Mouse (Mus musculus): Measurements from ENCODE around the gene Gtf2ird1.

The Gtf2ird1 gene

DNA sequence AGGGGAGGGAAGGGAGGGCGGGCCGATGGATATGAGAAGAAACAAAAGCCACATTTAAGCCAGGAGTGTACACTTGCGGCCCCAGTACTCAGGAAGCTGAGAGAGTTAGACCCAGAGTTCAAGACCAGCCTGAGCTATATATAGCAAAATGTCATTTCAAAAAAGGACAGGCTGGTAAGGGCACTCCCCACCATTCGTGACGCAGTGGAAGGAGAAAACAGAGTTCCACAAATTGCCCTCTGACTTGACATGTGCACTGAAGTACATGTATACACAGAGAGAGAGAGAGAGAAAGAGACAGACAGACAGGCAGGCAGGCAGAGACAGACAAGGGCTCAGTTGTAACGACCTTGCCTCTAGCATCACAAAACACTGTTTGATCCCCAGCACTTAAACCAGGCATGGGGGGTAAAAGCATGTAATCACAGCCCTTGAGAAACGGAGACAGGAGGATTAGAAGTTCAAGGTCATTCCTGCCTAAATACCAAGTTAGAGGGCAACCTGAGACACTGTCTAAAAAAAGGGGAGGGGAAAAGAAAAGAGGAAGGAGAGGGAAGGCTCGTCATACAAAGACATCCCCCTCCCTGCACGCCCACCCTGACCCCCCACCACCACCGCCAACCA lies 11.2 kb downstream of the Gtf2ird1 start:
- no peak for DNase-seq (ENCODE audit: extremely low read depth, low read depth, low spot score)

DNA sequence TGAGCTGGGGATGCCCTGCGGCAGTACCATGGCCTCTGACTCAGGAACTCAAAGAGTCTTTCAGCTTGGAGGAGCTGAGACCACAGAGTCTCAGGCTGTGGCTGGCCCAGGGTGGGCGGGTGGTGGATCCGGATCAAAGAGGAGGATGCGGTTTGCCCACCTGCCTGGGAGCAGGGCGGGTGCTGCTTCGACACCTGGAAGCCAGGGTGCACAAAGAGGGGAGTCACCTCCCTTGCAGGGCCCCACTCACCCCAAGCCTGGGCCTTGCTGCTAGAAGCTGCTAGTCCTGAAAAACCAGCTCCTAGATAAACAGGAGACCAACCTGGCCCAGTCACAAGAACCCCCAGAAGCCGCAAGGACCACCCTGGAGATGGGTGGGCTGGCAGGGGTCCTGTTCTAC lies 12.0 kb downstream of the Gtf2ird1 start:
- no peak for DNase-seq (ENCODE audit: extremely low read depth, low read depth, low spot score)

DNA sequence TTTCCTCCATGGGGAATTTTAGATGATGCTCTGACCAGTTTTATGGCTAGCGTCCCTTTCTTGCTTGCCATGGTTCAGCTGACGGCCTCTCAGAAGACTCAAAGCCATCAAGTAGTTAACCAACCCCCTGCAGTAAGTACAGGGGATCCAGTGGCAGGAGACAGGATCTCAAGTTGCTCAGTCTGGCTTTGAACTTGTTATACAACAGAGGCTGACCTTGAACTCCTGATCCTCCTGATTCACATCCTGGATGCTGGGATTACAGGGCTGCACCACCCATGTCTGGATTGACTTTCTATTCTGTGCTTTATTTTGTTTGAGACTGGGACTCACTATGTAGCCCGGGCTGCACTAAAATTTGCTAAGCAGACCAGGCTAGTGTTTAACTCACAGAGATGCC lies 14.4 kb downstream of the Gtf2ird1 start:
- DNase-seq (ENCODE audit: extremely low read depth, low read depth, low spot score), result no peak

DNA sequence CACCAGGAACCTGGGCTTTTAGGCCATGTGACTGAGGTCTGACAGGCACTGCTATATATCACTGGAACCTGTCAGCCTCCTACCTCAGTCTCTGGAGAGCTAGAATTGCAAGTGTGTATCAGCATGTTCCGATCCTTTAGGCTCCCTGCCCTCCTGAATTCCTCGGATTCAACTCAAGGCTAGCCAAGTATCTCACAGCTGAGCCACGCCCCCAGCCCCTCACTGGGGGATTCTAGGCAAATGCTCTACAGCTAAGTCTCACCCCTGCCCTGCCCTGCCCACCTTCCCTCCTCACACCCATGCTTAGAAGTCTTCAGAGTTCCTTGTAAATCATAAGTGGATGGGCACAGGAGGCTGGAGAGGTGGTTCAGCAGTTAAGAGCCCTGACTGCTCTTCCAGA lies 15.4 kb downstream of the Gtf2ird1 start:
- no peak for DNase-seq (ENCODE audit: extremely low read depth, low read depth, low spot score)

DNA sequence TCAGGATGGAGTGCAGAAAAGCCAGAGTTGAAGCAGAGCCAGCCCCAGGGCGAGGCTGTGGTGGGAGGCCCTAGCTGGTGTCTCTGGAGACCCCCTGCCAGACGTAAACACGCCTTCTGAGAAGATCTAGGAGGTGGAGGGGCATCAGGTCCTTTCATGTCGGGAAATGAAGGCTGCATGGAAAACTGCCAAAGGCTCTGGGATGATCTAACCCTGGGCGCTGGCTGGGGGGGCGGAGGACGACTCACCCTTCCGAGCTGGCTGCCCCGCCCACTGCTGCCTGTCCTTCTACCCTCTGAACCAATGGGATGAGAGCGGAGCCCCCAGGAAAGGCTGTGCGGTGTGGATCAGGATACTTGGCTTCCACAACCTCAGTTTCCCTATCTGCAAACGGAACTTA lies 16.4 kb downstream of the Gtf2ird1 start:
- no peak for DNase-seq (ENCODE audit: extremely low read depth, low read depth, low spot score)

DNA sequence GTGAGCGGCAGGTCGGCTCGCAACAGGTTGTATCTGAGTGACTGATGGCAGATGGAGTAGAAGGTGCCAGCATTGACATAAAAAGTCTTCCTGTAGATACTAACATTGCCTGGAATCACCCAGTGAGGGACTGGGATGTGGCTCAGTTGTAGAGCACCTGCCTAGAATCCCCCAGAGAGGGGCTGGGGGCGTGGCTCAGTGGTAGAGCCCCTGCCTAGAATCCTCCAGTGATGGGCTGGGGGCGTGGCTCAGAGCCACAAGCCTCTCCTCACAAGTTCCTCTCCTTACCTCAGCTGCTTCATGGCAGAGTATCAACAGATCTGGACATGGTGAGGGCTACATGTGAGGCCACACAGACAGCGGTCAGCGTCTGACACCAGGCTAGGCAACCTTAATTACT lies 17.0 kb downstream of the Gtf2ird1 start:
- DNase-seq (ENCODE audit: extremely low read depth, low read depth, low spot score), result no peak

DNA sequence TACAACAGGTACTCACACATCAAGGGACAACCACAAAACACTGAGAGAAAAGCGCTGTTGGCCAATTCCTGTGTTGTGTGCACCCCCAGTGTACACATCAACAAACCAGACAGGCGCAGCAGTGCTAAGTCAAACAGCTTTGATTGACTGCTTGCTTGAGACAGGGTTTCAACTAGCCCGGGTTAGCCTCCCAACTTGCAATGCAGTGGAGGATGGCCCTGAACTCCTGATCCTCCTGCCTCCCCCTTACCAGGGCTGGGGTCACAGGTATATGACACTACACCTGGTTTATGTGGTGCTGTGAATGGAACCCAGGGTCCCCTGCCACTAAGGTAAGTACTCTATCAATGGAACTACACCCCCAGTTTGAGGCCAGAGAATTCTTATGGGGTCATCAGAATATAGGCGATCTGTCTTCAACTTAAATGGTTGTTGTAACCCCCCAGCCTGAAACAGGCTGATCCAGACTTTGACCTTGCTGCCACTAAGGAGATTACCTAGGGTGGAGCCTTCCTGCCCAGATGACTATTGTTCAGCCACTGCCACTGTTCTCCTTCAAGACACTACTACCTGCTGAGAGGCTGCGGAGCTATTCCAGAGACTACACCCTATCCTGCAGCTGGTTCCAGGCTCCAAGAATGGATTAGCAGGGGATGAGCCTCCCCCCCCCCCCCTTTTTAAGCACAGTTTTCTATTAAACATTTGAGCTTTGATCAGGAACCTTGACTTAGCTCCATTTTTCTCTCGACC lies 17.7 kb downstream of the Gtf2ird1 start:
- no peak for DNase-seq (ENCODE audit: extremely low read depth, low read depth, low spot score)

DNA sequence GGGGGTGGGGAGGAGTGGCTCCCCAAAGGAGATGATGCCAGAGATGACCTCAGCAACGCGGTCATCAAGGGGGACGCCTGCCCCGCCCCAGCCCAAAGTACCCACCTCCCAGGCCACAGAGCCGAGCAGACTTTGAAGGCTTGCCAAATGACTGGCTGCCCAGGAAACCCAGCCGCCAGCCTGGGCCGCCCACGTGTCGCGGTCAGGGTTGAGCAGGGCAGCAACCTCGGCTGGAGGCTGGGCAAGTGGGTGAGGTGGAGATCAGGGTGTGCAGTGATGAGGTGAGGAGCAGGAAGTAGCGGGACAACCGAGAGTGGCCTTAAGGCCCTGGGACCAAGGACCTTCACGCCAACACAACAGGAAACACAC lies 19.1 kb downstream of the Gtf2ird1 start:
- DNase-seq (ENCODE audit: extremely low read depth, low read depth, low spot score), result no peak

DNA sequence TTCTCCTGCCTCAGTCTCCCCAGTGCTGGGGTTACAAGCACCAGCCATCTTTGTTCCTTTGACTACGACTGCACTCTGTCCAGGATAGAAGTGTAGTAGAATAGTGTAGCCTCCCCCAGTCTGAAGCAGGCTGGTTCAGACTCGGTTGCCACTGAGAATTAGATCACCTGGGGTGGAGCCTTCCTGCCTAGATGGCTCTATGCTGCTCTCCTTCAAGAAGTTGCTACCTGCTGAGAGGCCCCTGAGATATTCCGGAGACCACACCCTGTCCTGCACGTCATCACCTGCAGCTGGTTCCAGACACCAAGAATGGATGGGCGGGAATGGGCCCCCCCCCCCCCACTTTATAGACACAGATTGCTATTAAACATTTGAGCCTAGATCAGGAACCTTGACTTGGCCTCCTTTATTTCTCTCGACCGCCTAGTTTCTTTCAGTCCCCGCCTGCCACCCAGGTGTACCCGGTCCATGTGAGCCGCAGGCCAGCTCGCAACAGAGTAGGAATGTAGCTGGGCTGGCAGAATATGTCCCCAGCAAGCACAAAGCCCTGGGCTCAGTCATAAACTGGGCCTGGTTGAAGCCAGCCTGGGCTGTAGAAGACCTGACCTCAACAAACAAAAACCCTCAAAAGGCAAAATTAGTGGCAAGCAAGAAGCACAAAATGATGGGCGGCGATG lies 19.6 kb downstream of the Gtf2ird1 start:
- no peak for DNase-seq (ENCODE audit: extremely low read depth, low read depth, low spot score)

DNA sequence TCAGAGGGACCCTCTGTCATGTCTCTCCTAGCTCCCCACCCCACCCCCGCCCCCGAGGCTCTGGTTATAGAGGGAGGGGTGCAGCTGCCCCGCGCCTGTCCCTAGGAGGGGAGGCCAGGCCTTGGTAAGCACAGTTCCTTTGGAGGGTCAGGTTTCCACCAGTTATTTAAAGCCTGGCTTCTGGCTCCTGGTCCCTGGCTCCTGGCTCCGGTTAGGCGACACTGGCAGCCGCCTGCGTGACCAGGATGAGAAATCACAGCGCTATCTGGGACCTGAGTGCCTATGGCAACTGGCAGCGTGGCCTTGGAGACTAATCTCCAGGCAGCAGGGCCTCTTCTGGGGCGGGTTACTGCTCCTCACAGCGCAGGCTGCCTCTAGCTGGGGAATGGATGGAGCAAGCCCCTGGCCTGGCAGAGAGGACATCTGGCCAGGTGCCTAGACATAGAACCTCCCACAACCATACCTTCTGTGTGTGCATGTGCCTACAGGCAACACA lies 20.6 kb downstream of the Gtf2ird1 start:
- DNase-seq (ENCODE audit: extremely low read depth, low read depth, low spot score), result no peak

DNA sequence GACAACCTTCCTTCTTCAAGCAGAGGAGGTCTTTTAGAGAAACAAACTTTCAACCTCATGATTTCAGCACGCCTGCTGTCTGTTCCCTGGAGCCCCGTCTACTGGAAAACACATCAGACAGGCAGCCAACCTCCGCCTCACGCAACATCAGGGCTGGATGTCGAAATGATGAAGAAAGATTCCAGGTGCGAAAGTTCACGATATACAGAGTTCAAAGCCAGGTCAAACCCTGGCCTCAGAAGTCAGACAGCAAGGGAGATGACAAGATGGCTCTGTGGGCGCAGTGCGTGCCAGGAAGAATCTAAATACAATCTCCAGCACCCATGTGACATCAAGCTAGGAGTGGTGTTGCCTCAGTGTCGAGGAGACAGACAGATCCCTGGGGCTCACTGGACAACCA lies 23.4 kb downstream of the Gtf2ird1 start:
- DNase-seq (ENCODE audit: extremely low read depth, low read depth, low spot score), result peak; percentile 75

DNA sequence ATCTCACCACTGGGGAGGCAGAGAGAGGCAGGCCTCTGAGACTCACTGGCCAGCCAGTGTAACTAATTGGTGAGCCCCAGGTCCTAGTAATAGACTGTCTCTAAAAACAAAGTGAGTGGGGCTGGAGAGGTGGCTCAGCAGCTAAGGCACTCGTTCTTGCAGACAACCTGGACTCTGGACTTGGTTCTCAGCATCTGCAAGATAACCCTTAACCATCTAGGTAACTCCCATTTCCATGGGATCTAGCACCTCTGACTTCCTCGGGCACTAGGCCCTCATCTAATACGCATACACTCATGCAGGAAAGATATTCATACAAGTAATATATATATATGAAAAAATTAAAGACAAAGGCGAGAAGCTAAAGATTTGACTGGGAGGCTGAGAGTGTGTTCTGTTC lies 26.4 kb downstream of the Gtf2ird1 start:
- no peak for DNase-seq (ENCODE audit: extremely low read depth, low read depth, low spot score)

DNA sequence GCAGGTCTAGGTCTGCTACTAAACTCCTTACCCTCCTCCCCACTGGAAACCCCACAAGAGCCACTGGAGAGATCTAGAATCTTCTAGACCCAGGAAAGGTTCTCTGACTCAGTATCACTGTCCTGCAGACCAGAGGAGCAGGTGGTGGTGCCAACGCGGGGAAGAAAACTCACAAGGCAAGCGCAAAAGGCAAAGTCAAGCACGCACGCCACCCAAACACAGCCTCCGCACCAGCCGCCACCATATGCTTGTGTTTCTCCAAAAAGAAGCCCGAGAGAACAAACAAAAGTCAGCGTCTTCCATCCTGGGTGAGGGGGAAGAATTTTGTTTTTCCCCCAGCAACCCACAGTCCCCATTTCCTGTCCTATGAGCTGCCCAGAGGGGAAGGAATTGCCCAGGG lies 28.9 kb downstream of the Gtf2ird1 start:
- no peak for DNase-seq (ENCODE audit: extremely low read depth, low read depth, low spot score)

DNA sequence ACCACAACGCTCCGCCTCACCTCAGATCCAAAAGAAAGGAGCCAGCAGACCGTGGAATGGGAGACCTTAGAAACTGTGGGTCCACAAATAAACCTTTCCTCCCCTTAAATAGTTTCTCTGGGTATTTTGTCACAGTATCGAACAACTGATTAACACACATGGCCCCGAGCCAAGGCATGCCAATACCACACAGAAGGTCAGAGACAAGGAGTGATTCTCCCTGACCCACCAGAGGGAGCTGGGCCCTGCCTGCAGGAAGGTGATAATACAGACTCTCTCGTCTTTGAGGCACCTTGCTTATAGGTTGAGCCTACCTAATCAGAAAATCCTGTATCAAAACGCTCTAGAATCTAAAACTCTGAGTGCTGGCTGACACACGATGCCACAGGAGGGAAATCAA lies 30.9 kb downstream of the Gtf2ird1 start:
- no peak for DNase-seq (ENCODE audit: extremely low read depth, low read depth, low spot score)

DNA sequence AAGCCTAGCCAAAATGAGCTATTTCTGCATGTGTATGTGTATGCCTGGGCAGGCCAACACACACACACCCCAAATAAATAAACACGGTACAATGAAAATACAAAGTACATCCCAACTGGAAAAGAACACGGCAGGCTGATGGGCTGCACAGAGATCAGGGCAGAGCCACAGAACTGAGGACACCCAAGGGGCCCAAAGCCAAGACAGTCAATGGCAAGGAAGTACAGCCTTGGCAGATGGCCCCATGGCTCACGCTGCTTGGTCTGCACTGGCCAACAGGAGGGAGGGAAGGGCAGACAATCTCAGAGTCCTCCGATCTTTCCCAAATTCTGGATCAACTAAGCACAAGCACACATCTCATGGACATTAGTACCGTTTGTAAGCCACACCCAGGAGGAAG lies 32.6 kb downstream of the Gtf2ird1 start:
- no peak for DNase-seq (ENCODE audit: extremely low read depth, low read depth, low spot score)

DNA sequence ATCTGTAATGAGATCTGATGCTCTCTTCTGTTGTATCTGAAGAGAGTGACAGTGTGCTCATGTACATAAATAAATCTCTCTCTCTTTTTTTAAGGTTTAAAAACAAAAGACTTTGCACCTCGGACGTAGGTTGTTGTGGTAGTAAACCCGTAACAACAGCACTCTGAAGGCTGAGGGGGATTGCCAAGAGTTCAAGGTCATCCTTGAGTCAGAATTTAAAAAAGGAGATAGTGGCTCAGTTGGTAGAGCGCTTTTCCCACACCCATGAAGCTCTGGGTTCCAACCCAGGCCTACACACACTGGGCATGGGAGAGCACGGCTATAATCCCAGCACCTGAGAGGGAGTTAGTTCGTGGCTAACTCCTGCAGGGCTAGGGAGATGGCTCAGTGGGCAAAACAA lies 33.1 kb downstream of the Gtf2ird1 start:
- no peak for DNase-seq (ENCODE audit: extremely low read depth, low read depth, low spot score)

DNA sequence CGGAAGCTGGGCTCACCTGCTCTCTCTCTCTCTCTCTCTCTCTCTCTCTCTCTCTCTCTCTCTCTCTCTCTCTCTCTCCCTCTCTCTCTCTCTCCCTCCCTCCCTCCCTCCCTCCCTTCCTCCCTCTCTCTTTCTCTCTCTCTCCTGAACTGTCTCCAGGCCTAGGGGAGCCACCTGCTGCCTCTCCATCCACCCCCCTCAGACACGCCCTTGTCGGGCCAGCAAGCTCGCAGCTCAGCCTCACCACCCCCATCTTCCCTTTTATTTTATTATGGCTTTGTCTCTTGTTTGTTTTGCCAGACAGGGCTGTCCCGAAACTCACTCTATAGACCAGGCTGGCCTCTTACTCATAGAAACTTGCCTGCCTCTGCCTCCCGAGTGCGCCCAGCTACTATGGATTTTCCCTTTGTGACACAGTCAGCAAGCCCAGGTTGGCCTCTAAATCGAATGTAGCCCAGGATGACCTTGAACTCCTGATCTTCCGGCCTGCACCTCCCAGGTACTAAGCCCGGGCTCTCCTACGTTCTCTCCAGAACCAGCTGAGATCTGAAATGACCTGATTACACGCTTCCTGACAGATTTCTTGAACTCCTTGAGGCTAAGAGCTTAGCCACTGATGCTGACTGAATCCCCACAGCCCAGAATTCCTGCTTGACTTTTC lies 34.1 kb downstream of the Gtf2ird1 start:
- no peak for DNase-seq (ENCODE audit: extremely low read depth, low read depth, low spot score)

DNA sequence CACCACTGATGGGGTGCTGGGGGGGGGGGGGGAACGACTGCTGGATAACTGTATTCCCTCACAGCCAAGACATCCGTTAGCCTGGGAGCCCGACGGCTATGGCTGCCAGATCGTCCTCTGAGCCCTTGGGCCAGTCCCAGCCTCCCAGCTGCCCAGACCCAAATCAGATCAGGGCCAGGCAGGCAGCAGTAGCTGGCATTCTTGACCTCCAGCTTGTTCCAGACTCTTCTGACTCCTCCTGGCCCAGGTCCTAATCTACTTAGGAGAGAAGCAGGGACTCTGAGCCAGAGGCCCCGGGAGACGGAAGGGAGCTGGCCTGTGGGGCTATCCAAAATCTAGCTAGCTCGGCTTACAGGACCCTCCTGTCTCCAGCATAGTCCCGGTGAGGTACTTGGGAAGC lies 35.5 kb downstream of the Gtf2ird1 start:
- DNase-seq (ENCODE audit: extremely low read depth, low read depth, low spot score), result no peak

DNA sequence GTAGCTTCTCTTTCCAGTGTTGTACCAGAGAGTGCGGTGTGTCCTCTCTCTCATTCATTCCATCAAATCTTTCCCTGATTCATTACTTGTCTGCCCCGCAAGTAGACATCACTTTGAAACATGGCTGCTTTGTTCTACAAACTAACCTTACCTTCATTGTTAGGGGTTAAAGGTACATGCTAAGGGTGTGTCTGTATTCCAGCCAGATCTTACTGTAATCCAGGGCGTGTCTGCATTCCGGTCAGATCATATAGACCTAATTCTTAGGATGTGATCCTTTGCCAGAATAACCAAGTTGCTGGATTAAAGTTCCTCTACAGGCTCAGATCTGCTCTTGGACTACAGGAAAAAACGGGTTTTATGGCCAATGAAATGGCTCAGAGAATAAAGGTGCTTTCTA lies 36.8 kb downstream of the Gtf2ird1 start:
- DNase-seq (ENCODE audit: extremely low read depth, low read depth, low spot score), result no peak

DNA sequence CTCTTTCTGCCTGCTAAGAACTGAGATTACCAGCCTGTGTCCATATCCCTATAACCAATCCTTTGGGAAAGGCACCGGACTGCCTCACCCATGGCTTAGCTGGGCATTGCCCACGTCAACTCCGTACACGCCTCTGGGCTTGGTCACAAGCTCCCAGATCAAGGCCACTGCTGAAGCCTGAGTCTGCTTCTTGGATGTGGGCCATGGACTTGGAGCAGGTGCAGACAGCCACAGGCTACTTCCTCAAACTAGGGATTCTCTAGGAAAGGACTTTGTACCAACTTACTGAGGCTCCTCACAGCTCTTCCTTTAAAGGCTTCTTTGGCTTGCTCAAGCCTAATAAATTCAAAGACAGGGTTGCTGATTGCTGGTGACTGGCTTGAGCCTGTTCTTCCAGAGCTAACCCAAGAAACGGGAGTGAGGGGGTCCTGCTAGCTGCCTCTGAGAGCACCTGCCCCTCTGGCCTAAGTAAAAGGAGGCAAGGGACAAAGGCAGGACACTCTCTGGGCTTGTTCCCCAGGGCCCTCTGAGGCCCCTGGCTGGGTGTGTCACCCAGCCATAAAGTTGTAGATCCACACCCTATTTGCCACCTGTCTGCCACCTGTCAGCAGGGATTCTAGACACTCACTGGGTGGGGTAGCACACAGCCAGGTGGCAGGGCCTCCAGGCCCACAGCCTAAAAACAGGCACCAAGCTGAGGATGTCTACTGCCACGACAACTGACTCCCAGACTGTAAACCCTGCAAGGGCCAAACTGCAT lies 38.0 kb downstream of the Gtf2ird1 start:
- no peak for DNase-seq (ENCODE audit: extremely low read depth, low read depth, low spot score)

DNA sequence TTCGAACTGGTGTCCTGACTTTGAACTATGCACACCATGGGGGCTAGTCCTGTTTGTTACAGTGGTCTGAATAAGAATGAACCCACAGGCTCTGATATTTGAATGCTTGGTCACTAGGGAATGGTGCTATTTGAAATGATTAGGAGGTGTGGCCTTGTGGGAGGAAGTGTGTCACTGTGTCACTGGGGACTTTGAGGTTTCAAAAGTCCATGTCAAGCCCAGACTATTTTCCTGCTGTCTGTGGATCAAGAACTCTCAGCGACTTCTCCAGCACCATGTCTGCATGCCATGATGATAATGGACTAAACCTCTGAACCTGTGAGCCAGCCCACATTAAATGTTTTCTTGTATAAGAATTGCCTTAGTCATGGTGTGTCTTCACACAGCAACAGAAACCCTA lies 44.2 kb downstream of the Gtf2ird1 start:
- DNase-seq (ENCODE audit: extremely low read depth, low read depth, low spot score), result no peak
